ENCODE assay signal across 8 mouse cellular contexts in the genomic region with DNA sequence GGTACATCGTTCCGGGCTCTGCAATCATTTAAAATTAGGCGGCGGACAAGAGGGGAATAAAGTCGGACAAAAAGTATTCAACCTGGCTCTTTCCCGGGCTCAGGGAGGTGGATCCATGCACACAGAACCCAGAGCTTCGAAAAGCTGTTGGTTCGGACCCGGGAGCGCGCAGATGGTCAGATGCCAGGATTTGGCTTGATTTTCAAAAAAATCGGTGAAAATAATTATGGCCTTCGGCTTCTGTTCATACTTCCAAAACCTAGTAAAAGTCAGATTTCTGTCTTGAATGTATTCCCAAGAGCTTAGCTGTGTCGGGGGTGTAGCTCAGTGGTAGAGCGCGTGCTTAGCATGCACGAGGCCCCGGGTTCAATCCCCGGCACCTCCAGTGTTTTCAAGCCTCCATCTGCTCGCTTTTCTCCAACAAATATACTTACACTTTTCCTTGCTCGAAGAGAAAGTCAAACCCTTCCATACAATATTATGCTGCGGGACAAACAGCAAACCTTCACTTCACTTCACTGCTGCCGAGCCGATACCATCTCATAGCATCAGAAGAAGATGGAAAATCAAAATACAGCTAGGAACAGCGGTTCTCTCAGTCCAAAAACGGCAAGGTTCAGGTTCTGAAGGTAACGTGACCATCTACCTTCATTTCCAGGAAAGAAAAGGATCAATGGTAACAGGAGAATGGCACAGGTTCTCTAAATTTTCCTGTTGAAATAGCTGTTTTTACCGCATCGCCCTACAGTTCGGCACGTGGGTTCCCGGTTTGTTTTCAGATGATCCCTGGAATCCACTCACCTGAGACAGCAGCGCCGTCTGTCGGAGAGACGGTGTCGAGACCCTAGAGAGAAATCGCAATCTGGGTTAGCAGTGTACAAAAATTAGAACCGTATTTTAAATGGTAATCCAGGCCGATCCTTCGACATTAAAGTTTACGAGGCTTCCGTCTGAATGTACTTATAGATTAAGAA. TPM values are rescaled to one million over a fixed set of nuclear protein-coding genes. Genes with fewer than 3 reads are reported as not detected.
DNase-seq lines count a peak whose midpoint lies in the region; ATAC-seq and TF ChIP-seq lines count a peak whose summit lies in the region.

No protein-coding gene starts in this region.

- WGBS in hindbrain, embryonic 11.5 days = under 1% methylated on average over 43 of the region's 43 CpGs
- WGBS in lung, postnatal 0 days = 1% methylated on average over 43 of the region's 43 CpGs

- H3K9ac ChIP-seq in hindbrain, embryonic 11.5 days (ENCODE audit: low read depth, low read length) = peak overlapping the region; percentile 23
- 0 out of 2 replicates have a peak overlapping the region, but pooled peaks have one; percentile 4 for H3K9ac ChIP-seq in lung, postnatal 0 days (replicated peaks; ENCODE audit: low read depth)

- H3K36me3 ChIP-seq in hindbrain, embryonic 11.5 days (ENCODE audit: control insufficient read depth, insufficient read depth, low read length) = no peaks in the 10 kb centered on the region
- no peaks in the 10 kb centered on the region for H3K36me3 ChIP-seq in lung, postnatal 0 days (ENCODE audit: insufficient read depth, low read length)

- no peaks in the 10 kb centered on the region for H3K4me1 ChIP-seq in hindbrain, embryonic 11.5 days (replicated peaks; ENCODE audit: control insufficient read depth, insufficient read depth, low read length)
- no peaks in the 10 kb centered on the region; the same call in 1 of the 2 replicates for H3K4me1 ChIP-seq in lung, postnatal 0 days (ENCODE audit: insufficient read depth, low read depth, low read length)

- peak; percentile 81 for TF ChIP-seq CTCF in lung, postnatal 0 days (IDR thresholded peaks at IDR 0.05)

- peak; percentile 94 for ATAC-seq in hindbrain, embryonic 11.5 days (ENCODE audit: low FRiP score)
- peak; percentile 87 for ATAC-seq in lung, postnatal 0 days

- no peak overlapping the region for H3K27ac ChIP-seq in hindbrain, embryonic 11.5 days (ENCODE audit: low read depth, low read length)
- no peak overlapping the region for H3K27ac ChIP-seq in lung, postnatal 0 days (ENCODE audit: low read length)

- peak overlapping the region; percentile 58 for H3K4me2 ChIP-seq in hindbrain, embryonic 11.5 days (replicated peaks; ENCODE audit: low read depth, low read length)
- H3K4me2 ChIP-seq in lung, postnatal 0 days (replicated peaks; ENCODE audit: low read depth, low read length) = peak overlapping the region; percentile 72

- H3K27me3 ChIP-seq in hindbrain, embryonic 11.5 days (ENCODE audit: control insufficient read depth, insufficient read depth, low read length) = no peaks in the 10 kb centered on the region
- no peaks in the 10 kb centered on the region for H3K27me3 ChIP-seq in lung, postnatal 0 days (replicated peaks; ENCODE audit: insufficient read depth, low read length)

- peak; percentile 93 for DNase-seq in Muller cell, postnatal 12 days (ENCODE audit: inconsistent ontology term)
- DNase-seq in cerebellum, adult 9-11 months = peak; percentile 84
- peak; percentile 67 to 98 for DNase-seq in frontal cortex, adult 2 months (ENCODE audit: extremely low spot score in 1 of 2, low spot score in 1 of 2)
- peak; percentile 86 for DNase-seq in hindbrain, embryonic 11.5 days (ENCODE audit: low spot score)
- peak; percentile 74 to 88 for DNase-seq in layer of hippocampus, postnatal 10 days (ENCODE audit: low spot score in 2 of 2)
- peak; percentile 77 for DNase-seq in lung, postnatal 0 days (ENCODE audit: low spot score)
- peak; percentile 54 for DNase-seq in ovary, postnatal 10 days (ENCODE audit: low spot score)
- peak; percentile 83 for DNase-seq in thymus, postnatal 0 days (ENCODE audit: low spot score)

- peak overlapping the region; percentile 46 for H3K4me3 ChIP-seq in hindbrain, embryonic 11.5 days (ENCODE audit: low read depth, low read length)
- peak overlapping the region; percentile 39 for H3K4me3 ChIP-seq in lung, postnatal 0 days (ENCODE audit: low read depth, low read length)

- no peak for TF ChIP-seq EP300 in lung, postnatal 0 days (IDR thresholded peaks at IDR 0.05)

- no peaks in the 10 kb centered on the region for H3K9me3 ChIP-seq in hindbrain, embryonic 11.5 days (ENCODE audit: control insufficient read depth, low read length)
- H3K9me3 ChIP-seq in lung, postnatal 0 days (ENCODE audit: low read length) = no peaks in the 10 kb centered on the region

RNA-seq across cellular contexts. Expression of a gene that starts 54.8 kb away (rescaled TPM):
- polyA plus RNA-seq in frontal cortex, adult 2 months (2012; rRNA removed) = 31.5 and 32.7 TPM in 2 replicates
- polyA plus RNA-seq in hindbrain, embryonic 11.5 days (2014; fragmentation: Nextera tagmentation; extraction: Ambion mirVana) = 133 and 144 TPM in 2 replicates
- total RNA-seq in layer of hippocampus, postnatal 10 days (2021) = 10 to 100 TPM; 43.6 to 50.7 TPM
- 61.2 and 63.3 TPM in 2 replicates for polyA plus RNA-seq in lung, postnatal 0 days (2015; fragmentation: Nextera tagmentation; extraction: Ambion mirVana)
- polyA plus RNA-seq in thymus, postnatal 0 days (2015; fragmentation: Nextera tagmentation; extraction: Ambion mirVana) = 160 and 174 TPM in 2 replicates

RNA-seq across cellular contexts. Expression of a gene that starts 58.5 kb away (rescaled TPM):
- polyA plus RNA-seq in frontal cortex, adult 2 months (2012; rRNA removed) = 0.08 TPM in 1 of 2 replicates, not detected in the other
- not detected in 2 replicates for polyA plus RNA-seq in hindbrain, embryonic 11.5 days (2014; fragmentation: Nextera tagmentation; extraction: Ambion mirVana)
- total RNA-seq in layer of hippocampus, postnatal 10 days (2021) = not detected
- polyA plus RNA-seq in lung, postnatal 0 days (2015; fragmentation: Nextera tagmentation; extraction: Ambion mirVana) = not detected in 2 replicates
- not detected in 2 replicates for polyA plus RNA-seq in thymus, postnatal 0 days (2015; fragmentation: Nextera tagmentation; extraction: Ambion mirVana)
